Mouse (Mus musculus): ENCODE results near the gene Vasn.
A peak's percentile ranks its signal among the peaks of the same experiment; 100 is the strongest.

Gene Vasn

DNA sequence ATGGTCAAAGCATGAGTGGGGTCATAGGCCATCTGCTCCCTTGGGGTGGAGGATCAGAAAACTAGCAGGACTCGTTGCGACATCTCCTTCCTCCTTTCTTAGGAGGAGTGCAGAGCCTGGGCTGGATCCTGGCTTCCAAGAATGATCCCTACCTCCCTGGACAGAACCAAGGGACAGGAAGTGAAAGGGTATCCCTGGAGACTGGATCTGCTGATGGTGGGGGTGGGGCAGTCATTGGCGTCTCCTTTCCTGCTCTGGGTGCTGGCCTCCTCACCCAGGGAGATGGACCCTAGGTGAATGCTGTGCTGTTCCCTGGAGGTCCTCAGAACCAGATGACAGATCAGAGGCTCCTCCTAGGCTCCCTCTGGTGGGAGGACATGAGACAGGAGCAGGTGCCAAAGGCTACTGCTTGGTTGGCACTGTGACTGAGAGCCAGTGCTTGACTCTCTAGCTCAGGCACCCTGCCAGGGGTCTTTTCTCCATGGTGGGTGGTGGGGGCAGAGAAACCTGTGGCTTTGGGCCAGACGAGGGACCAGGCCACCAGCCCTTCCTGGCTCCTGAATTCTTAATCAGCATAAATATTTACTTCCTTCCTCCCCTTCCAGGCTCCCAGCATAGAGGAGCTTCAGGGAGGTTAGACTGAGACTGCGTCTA is 33.2 kb upstream of the Vasn start:
- DNase-seq (ENCODE audit: low spot score in 2 of 2): no peak

DNA sequence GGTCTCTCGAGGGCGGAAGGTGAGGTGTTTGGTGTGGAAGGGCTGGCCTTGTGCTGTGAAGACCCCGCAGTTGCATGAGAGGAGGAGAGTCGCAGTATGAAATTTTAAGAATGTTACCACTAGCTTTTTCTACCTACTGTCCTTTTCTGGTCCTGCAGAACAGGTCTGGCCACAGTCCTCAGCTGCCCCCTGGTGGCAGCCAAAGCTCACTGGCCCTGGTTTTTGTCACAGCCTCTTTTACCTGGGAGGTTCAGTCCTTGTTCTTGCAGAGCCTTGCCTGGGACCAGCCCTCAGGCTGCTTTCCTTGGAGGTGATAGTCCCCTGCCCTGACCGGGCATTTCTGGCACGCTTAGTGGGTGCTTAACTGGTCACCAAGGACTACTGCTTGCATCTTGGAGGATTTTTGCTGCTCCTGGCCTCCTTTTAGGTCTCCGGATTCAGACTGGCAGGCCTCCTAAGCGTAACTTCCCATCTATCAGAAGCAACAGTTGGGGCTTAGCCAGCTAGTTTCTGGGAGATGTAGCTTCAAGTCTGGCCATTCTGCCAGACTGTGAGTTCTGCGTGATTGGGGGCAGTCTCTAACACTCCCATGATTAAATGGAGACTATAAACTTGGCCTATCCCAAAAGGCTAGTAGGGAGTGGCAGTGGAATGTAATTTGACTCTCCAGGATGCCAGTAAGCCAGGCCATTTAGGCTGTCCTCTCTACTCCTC is 31.8 kb upstream of the Vasn start:
- peak; percentile 67 to 80 for DNase-seq (ENCODE audit: low spot score in 2 of 2)

DNA sequence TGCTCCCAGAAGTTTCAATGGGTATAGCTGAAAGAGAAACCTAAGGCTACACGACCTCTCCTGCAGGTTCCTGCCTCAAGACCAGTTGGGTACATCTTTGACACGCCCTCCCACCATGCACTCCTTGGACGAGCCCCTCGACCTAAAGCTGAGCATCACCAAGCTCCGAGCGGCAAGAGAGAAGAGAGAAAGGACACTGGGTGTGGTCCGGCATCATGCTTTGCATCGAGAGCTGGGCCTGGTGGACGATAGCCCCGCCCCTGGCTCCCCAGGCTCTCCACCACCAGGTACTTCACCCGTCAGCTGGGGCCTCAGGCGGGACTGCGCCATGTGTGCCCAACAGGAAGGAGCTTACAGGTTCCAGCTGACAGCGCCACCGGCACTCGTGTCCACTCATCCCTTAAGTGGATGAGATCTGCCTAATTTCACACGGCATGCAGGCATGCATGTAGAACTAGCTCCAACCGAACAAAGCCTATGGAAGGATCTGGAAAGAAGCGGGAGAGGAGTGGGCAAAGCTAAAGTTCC is 31.1 kb upstream of the Vasn start:
- DNase-seq (ENCODE audit: low spot score in 2 of 2): no peak

DNA sequence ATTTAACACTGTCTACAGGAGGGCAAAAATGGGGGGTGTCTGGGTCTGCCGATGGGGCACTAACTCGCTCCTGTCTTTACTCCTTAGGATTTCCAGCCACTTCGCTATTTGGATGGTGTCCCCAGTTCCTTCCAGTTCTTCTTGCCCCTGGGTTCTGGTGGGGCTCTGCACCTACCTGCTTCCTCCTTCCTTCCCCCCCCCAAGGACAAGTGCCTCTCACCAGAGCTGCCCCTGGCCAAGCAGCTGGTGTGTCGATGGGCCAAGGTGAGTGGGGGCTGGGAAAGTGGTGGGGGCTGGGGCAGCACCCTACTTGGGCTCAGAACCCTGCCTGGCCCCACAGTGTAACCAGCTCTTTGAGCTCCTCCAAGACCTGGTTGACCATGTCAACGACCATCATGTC is 28.5 kb upstream of the Vasn start:
- no peak for DNase-seq (ENCODE audit: low spot score in 2 of 2)

DNA sequence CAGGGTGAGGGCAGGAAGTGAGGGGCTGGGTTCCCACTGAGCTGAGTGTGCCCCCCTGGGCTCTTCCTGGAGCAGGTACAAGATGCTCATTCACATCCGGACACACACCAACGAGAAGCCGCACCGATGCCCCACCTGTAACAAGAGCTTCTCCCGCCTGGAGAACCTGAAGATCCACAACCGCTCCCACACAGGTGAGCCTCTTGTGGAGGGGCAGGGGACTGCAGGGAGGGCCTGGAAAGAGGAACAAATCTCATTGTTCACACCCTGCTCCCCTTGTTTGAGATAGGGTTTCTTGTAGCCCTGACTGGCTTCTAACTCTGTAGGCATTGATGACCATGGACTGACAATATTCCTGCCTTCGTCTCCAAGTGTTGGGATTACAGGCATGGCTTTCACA is 28.1 kb upstream of the Vasn start:
- DNase-seq (ENCODE audit: low spot score in 2 of 2): no peak

DNA sequence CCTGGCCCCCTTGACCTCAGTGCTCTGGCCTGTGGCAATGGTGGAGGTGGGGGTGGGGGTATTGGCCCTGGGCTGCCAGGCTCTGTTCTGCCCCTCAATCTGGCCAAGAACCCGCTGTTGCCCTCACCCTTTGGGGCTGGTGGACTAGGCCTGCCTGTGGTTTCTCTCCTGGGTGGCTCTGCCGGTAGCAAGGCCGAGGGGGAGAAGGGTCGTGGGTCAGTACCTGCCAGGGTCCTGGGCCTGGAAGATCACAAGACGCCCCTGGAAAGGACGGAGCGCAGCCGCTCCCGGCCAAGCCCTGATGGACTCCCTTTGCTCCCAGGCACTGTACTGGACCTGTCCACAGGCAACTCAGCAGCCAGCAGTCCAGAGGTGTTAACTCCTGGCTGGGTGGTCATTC is 26.0 kb upstream of the Vasn start:
- no peak for DNase-seq (ENCODE audit: low spot score in 2 of 2)

DNA sequence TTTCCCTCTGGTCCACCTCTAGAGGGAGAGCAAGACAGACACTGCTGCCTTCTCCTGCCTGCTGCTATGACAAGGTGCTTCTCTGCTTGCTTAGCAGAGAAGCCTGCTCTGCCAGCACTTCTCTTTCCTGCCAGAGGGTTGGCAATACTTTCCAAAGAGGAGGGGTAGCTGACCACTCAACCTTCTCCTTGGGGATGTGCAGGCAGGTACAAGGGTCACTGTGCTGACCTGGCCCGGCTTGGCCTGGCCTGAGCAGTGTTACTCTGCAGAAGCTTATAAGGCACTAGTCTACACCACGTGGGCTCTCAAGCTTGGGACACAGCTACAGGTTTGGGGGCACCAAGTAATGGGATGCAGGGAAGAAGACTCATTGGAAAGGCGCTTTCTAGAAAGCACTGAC is 25.1 kb upstream of the Vasn start:
- DNase-seq (ENCODE audit: low spot score in 2 of 2): no peak

DNA sequence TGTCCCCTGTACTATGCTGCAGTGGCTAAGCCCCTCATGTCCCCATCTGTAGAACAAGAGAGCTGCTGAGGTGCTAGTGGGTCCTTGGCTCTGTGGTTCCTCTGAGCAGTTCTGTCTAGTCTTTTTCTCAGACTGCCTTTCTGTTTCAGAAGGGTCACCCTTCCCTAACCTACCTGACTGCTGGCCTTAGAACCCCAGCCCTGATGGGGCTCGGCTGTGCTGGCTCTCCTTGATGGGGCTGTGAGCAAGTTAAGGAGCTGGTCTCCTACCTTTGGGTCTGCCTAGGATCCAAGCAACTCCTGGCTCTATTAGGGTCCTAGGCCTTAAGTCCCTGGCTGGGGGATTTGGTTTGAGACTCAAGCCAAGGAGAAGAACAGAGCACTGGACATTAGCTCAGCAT is 24.4 kb upstream of the Vasn start:
- DNase-seq (ENCODE audit: low spot score in 2 of 2): no peak

DNA sequence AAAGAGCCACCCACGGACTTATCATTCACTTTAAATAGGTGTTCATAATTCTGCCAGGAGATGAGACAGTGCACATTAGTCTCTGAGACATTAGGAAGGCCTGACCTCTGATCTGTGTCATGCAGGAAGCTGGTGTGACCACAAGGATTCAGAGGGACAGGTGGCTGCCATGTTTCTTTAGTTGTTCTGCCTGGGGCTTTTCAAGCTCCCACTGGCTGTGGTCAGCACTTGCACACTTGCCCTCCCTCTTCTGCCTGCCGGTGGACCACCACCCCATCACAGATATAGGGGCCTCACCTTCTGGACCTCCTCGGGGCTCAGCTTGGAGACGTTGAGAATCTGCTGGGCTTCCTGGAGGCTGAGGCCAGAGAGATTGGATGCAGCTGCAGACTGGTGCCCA is 22.9 kb upstream of the Vasn start:
- no peak for DNase-seq (ENCODE audit: low spot score in 2 of 2)

DNA sequence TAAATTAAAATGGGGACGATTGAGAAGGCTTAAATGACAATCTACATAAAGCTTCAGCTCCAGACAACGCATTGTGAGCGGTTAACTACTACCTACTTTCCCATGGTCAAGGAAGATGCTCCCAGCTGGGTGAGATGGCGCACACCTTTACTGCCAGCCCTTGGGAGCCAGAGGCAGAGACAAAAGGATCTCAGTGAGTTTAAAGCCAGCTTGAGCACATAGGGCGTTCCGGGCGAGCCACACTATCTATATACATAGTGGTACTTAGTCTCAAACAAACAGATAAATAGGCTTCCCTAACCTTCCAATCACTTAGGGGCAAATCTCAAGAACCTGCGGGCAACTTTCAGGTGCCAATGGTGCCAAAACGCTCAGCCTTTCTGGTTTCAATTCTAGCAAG is 15.7 kb upstream of the Vasn start:
- no peak for DNase-seq (ENCODE audit: low spot score in 2 of 2)

DNA sequence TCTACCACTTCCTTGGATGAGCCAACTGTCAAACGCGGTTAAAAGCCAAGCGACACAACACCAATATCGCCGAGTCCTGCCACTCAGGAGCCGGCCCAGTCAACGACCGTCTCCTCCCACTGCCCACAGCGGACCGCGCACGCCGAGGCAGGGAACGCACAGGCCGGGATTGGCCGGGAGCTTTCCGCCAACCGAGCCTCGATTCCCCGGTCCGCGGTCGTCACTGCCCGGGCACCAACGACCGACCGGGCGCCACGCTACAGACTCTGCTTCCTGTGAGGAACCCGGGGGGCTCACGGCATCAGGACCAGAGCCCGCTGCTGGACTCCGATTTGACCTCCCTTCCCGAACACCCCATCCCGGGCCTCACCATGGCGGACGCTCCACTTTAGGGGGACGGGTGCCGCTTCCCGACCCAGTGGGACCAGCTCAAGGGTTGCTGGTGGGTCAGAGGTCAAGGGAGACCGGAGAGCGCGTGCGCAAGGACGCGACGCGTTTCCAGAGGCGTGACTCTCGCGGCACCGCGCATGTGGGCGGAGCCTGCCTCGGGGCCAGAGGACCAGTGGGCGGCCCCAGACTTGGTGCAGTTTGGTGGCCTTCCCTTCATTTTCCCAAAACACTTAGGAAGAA is 15.1 kb upstream of the Vasn start, which contains the start of gene Pam16:
Gene Pam16, minus strand, starts transcription at position 508 of the 630 bp plus-strand sequence.
- DNase-seq (ENCODE audit: low spot score in 2 of 2): peak; percentile 84 to 89

DNA sequence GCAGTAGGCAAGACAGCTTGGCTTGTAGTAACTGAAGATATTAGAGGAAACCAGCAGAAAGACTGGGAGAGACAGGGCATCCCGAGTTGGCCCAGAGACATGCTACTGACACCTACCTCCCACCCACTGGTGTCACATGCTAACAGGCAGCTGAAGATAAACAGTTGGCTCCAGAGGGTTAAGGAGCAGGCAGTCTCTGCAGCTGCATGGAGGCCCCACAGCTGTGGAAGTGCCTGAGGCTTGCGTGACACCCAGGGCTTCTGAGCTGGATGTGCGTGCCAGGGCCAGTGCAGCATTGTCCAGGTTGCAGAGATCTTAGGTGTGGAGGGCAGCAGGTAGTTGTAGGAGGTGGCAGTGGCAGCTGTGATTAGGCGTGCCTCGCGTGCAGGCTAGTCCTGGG is 12.6 kb upstream of the Vasn start:
- no peak for DNase-seq (ENCODE audit: low spot score in 2 of 2)

DNA sequence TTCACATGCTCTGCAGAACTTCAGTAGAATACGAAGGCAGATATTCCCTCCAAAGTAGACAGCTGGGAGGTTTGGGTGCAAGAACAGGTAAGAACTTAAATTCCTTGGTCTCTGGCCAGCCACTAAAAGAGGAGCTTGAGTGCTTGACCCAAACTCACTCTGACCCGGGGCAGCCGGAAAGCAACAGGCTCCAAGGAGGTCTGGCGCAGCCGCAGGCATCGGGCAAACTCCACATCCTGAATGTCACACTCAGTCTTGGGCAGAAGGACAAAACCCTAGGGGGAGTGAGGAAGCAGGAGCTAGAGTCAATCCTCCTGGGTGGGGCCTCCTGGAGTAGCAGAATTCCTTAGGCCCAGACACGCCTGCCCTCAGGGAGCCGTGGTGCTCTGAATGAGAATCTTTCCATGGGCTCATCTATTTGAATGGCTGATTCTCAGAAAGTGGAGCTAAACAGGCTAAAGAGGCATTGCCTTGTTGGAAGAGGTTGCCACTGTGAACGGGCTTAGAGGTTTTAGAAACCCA is 10.8 kb upstream of the Vasn start:
- DNase-seq (ENCODE audit: low spot score in 2 of 2): no peak

DNA sequence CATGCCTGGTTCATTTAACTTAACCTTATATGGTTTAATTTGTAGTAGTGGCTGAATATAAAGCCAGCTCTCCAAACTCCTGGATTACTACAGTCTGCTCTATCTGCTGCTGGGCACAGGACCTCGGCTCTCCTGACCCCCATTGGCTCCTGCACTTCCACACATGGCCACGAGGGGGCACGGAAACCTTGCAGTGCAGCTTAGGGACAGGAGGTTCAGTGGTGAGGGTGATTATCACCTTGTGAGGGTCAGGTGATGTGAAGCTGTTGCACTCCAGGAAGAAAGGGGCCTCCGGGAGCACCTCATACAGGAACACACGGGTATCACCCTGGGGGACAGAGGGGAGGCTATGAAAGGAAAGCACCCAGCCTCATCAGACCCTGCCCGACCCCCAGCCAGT is 9.8 kb upstream of the Vasn start:
- DNase-seq (ENCODE audit: low spot score in 2 of 2): peak; percentile 64 to 77

DNA sequence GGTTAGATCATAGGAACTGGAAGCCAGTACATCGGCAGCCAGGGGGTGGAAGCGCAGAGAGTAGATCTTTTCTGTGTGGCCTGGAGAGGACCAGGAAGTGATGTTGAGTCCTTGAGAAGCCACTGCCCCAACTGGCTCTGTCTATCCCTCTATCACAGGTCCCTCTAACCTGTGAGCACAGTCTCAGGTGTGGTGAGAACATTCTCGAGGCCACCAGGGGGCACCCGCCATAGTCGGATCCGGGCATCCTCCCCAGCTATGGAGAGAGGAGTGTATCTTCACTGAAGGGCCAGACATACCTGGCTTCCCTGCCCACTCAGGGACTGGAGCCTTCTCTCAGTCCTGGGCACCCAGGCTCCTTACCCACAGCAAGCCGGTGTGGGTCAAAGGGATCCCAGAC is 7.7 kb upstream of the Vasn start:
- DNase-seq (ENCODE audit: low spot score in 2 of 2): no peak

DNA sequence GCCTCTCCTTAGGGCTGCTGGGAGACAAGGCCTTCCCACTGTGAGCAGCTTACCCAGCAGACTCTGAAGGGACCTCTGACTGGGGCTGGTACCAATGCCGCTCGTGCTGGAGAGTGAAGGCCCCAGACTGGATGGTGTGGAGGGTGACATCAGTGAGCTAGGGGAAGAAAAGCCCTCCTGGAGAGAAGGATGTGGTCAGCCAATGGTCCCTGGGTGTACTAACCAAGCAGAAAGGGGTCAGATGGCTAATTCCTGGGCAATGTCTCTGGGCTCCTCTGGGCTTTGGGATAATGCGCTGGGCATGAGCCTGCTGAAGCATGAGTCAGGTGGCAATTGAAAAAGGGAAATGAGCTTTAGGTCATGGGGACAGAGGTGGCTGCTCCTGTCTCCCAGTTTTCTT is 6.1 kb upstream of the Vasn start:
- no peak for DNase-seq (ENCODE audit: low spot score in 2 of 2)

DNA sequence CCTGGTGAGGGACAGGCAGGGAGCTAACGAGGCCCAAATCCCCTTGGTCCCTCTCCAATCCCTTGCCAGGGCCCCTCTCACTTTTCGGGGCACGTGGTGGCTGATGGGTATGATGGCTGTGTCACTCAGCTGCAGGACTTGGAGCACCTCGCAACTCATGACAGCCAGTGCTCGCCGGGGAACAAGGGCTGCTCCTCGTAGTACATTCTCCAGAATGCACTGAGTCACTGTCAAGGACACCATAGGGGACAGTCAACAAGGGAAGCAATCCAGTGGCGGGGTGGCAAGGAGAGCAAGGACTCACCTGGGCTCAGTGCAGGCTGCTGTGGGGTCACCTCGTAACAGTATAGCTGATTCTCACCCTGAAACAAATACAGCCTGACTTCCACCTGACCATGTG is 5.1 kb upstream of the Vasn start:
- DNase-seq (ENCODE audit: low spot score in 2 of 2): no peak

DNA sequence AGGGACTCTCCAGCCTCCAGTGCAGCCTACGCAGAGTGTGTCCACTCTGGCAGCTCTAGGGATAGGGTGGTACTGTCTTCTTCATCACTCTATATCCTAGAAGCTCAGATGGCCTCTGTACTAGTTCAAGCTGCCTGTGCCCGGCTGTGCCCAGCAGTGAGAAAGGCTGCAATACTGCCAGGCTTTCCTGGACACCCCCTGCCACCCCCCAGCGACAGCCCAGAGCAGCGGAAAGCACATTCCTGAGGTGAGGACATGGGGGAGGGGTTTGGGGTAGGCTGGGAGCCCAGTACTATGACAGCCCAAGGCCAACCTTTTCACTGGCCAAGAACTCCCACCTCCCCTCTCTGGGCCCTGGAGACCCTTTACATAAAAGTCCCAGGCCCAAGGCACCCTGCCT is 4.0 kb upstream of the Vasn start:
- no peak for DNase-seq (ENCODE audit: low spot score in 2 of 2)

DNA sequence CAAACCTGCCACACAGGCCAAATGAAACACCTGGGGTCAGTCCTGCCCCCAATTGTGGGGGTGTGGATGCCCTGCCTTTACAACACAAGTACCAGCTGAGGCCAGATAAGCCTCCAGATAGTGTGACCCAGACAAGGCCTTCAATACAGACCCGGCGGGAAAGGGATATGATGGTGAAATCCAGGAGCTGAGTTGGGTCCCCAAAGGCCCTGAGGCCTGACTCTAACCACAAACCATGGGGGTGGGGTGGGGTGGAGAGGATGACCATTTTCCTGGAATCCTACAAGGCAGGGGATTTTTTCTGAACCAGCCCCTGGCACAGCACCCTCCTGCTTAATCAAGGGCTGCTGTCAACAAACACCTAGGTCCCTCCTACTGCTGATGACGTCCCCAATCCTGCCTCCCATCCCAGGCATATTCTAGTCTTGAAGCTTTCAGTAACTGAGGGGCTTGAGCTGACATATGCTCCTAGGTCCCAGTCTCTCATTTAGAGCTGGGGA is 800 bp upstream of the Vasn start:
- DNase-seq (ENCODE audit: low spot score in 2 of 2): no peak

DNA sequence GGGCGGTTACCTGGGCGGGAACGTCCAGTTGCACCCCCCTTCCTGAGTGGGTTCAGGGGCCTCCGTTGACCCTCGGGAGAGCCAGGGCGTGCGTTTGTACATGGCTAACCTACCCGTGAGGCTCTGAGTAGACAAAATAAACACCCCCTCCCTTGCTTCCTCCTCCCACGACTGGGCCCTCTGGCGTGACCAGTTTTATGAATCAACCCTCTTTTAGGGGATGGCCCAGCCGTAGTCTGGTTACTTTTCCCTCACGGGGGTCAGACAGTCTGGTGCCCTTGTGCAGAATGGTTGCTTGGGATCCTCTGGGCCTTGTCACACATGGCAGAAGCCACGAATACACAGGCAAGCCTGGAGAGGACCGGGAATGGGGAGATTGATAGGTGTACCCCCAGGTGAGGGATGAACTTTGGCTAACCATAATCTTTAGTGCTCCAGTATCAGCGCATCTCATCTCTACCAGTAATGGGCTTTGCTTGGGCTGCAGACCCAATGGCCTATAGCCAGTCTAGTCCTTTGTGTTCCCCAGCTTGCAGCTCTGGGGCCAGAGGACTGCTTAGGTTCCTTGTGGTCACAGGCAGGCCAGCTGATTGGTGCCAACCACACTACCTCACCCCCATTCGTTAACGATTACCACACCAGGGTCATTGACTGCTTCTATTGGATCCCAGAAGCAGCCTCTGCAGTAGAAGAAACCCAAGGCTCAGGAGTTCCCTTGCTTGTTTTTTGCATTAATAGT is 695 bp downstream of the Vasn start:
- no peak for DNase-seq (ENCODE audit: low spot score in 2 of 2)

DNA sequence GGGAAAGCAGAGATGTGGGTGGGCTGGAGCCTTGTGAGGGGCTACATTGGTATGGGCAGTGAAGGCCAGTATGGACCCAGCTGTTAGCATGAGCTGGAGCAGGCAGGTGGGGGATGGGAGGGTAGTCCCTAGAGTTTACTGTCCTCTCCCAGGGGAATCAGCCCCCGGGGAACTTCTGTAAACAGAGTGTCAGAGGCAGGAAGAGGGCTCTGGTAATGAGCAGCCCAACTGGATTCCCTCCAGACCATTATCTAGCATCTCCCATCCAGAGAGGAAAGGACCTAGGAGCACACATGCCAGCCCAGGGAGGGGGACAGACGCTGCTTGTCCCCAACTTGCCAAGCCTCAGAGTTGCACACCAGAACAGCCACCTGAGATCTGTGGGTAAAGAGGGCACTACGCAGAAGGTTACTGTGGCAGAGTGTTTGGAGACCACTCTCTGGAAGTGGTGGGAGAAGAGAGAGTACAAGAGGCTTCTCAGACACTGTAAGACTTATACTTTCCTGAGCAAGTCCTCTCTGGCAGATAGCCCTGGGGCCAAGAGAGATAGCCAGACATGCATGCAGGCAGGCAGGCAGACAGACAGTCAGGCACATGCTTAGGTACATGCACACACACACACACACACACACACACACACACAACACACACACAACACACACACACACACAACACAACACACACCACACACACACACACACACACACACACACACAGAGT is 1.5 kb downstream of the Vasn start:
- no peak for DNase-seq (ENCODE audit: low spot score in 2 of 2)
